Mouse (Mus musculus): ENCODE measurements around the gene Ccdc24. TPM values are rescaled to one million over a fixed set of nuclear protein-coding genes. Genes with fewer than 3 reads are reported as not detected.

Gene Ccdc24
- polyA plus RNA-seq (2012): 0.06 and 0.07 TPM in 2 replicates

- Histone ChIP-seq H3K9me3 (ENCODE audit: control insufficient read depth, low read length) (no peaks in the 10 kb centered on the region), H3K4me3 (replicated peaks) (peak within 1 kb of the TSS; percentile 58), H3K4me1 (ENCODE audit: control insufficient read depth) (peaks cover 66% of the 10 kb centered on the region), H3K36me3 (ENCODE audit: control insufficient read depth) (peaks cover 46% of the 10 kb centered on the region), H3K27me3 (ENCODE audit: control insufficient read depth) (no peaks in the 10 kb centered on the region; the same call in 1 of the 2 replicates)
- TF ChIP-seq GATA1 (IDR thresholded peaks at IDR 0.05; ENCODE audit: low read length) (no peak), TAL1 (IDR thresholded peaks at IDR 0.05; ENCODE audit: low read length) (no peak)
These were observed at the start of gene Ccdc24 for GRCm38 (mm10) chr4:117872471-117872886. Ccdc24 (minus strand) TSS chr4:117872557.

DNA sequence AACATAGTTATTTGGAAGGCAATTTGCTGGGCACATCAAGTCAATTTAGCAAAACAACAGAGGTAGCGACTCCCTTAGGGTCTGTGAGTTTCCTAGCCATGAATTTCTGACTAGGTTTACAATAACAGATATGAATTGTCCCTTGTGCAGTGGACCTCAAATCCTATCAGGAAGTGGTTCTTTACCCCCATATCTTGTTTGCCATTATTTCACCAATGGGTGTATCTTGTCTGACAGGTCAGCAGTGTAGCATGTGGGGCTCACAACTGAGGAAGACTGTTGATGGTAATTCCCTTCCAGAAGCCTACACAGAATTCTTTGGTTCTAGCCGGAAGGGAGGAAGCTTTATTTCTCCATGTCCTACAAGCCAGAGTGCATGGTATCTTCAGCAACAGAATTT is 49.0 kb upstream of the Ccdc24 start:
- TF ChIP-seq GATA1 (IDR thresholded peaks at IDR 0.05; ENCODE audit: low read length) (no peak), TAL1 (IDR thresholded peaks at IDR 0.05; ENCODE audit: low read length) (no peak)
- Histone ChIP-seq H3K4me3 (replicated peaks) (no peak overlapping the region), H3K36me3 (ENCODE audit: control insufficient read depth) (peaks cover 14% of the 10 kb centered on the region), H3K27me3 (ENCODE audit: control insufficient read depth) (peaks cover 50% of the 10 kb centered on the region), H3K9me3 (ENCODE audit: control insufficient read depth, low read length) (peaks cover 11% of the 10 kb centered on the region), H3K4me1 (ENCODE audit: control insufficient read depth) (peaks cover 41% of the 10 kb centered on the region)

DNA sequence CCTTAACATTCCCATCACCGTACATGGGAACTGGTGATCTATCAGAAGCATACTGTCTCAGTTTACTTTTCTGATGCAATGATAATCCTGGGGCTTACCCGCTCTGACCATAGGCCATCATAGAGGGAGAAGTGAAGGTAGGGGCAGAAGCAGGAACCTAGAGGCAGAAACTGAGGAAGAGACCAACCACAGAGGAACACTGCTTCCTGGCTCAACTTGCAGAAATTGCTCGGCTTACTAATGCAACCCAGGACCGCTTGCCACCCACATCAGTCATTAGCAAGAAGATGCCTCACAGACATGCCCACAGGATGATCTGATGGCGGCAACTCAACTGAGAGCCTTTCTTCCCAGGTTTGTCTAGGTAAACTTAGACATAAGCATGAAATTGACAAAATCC is 46.4 kb upstream of the Ccdc24 start:
- Histone ChIP-seq H3K36me3 (ENCODE audit: control insufficient read depth) (no peaks in the 10 kb centered on the region), H3K9me3 (ENCODE audit: control insufficient read depth, low read length) (no peaks in the 10 kb centered on the region), H3K4me1 (ENCODE audit: control insufficient read depth) (peaks cover 41% of the 10 kb centered on the region), H3K4me3 (replicated peaks) (no peak overlapping the region), H3K27me3 (ENCODE audit: control insufficient read depth) (peaks cover 24% of the 10 kb centered on the region)
- TF ChIP-seq TAL1 (IDR thresholded peaks at IDR 0.05; ENCODE audit: low read length): no peak
- no peak for TF ChIP-seq GATA1 (IDR thresholded peaks at IDR 0.05; ENCODE audit: low read length)

DNA sequence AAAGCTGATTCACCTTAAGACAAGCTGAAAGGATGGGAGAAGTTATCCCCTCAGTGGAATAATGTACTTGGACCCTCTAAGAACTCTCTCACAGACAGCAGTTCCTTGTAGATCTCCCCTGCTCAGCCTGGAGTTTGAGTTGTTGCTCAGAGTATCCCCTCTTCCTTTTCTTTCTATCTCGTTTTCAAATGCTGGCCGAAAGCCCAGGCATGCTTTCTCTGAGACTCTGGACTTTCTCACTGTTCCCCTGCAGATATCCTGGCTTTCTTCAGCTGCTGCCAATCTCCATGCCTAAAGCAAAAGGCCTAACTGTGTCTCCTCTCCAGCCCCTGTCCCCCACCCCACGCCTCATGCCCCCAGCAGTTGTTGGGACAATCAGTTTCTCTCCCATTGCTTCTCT is 45.9 kb upstream of the Ccdc24 start:
- no peak for TF ChIP-seq GATA1 (IDR thresholded peaks at IDR 0.05; ENCODE audit: low read length)
- TF ChIP-seq TAL1 (IDR thresholded peaks at IDR 0.05; ENCODE audit: low read length): no peak
- Histone ChIP-seq H3K27me3 (ENCODE audit: control insufficient read depth) (peaks cover 19% of the 10 kb centered on the region), H3K4me1 (ENCODE audit: control insufficient read depth) (peaks cover 43% of the 10 kb centered on the region), H3K9me3 (ENCODE audit: control insufficient read depth, low read length) (no peaks in the 10 kb centered on the region), H3K36me3 (ENCODE audit: control insufficient read depth) (peaks cover 2% of the 10 kb centered on the region), H3K4me3 (replicated peaks) (no peak overlapping the region)

DNA sequence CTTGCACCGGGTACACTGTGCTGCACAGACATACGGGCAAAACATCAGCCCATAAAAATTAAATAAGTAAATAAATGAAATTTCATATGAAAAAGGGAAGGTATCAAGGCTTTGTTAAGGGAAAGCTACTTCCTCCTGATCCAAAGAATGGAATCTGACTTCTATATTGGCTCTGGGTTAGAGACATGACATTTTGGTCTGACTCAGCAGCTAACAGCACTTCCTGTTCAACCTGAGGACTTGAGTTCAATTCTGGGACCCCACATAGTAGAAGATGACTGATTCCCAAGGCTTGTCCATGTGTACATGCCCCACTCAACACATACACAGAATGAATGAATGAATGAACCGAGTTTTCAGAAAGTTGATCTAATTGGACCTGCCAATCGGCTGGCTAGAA is 45.5 kb upstream of the Ccdc24 start:
- Histone ChIP-seq H3K27me3 (ENCODE audit: control insufficient read depth) (peaks cover 15% of the 10 kb centered on the region), H3K4me3 (replicated peaks) (no peak overlapping the region), H3K4me1 (ENCODE audit: control insufficient read depth) (peaks cover 46% of the 10 kb centered on the region), H3K9me3 (ENCODE audit: control insufficient read depth, low read length) (no peaks in the 10 kb centered on the region), H3K36me3 (ENCODE audit: control insufficient read depth) (peaks cover 6% of the 10 kb centered on the region)
- no peak for TF ChIP-seq TAL1 (IDR thresholded peaks at IDR 0.05; ENCODE audit: low read length)
- TF ChIP-seq GATA1 (IDR thresholded peaks at IDR 0.05; ENCODE audit: low read length): no peak

DNA sequence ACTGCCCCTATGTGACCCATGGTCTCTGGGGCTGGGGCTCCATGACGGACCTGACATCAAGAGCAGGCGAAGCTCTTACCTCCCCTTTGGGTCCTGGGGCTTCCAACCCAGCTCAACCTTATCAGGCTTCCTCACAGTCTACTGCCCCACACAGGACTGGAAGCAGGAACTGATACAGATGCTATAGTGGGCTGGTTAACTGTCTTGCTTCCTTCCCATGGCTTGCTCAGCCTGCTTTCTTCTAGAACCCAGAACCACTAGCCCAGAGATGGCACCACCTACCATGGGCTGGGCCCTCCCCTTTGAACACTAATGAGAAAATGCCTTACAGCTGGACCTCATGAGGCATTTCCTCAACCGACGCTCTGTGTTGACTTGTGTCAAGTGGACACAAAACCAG is 45.0 kb upstream of the Ccdc24 start:
- H3K27me3 ChIP-seq (ENCODE audit: control insufficient read depth): peaks cover 10% of the 10 kb centered on the region
- peaks cover 50% of the 10 kb centered on the region for H3K4me1 ChIP-seq (ENCODE audit: control insufficient read depth)
- no peak overlapping the region for H3K4me3 ChIP-seq (replicated peaks)
- no peaks in the 10 kb centered on the region for H3K9me3 ChIP-seq (ENCODE audit: control insufficient read depth, low read length)
- peaks cover 10% of the 10 kb centered on the region for H3K36me3 ChIP-seq (ENCODE audit: control insufficient read depth)
- TF ChIP-seq GATA1 (IDR thresholded peaks at IDR 0.05; ENCODE audit: low read length): no peak
- no peak for TF ChIP-seq TAL1 (IDR thresholded peaks at IDR 0.05; ENCODE audit: low read length)

- Histone ChIP-seq H3K36me3 (ENCODE audit: control insufficient read depth) (peaks cover 21% of the 10 kb centered on the region), H3K4me3 (replicated peaks) (peak overlapping the region; percentile 75), H3K9me3 (ENCODE audit: control insufficient read depth, low read length) (no peaks in the 10 kb centered on the region), H3K4me1 (ENCODE audit: control insufficient read depth) (peaks cover 58% of the 10 kb centered on the region), H3K27me3 (ENCODE audit: control insufficient read depth) (peaks cover 3% of the 10 kb centered on the region; the same call in 1 of the 2 replicates)
- TF ChIP-seq TAL1 (IDR thresholded peaks at IDR 0.05; ENCODE audit: low read length) (no peak), GATA1 (IDR thresholded peaks at IDR 0.05; ENCODE audit: low read length) (no peak)
These were observed 44.0 kb upstream of the Ccdc24 start for GRCm38 (mm10) chr4:117916386-117916785.

- H3K27me3 ChIP-seq (ENCODE audit: control insufficient read depth): no peaks in the 10 kb centered on the region; the same call in 1 of the 2 replicates
- no peak for TF ChIP-seq GATA1 (IDR thresholded peaks at IDR 0.05; ENCODE audit: low read length)
- TF ChIP-seq TAL1 (IDR thresholded peaks at IDR 0.05; ENCODE audit: low read length): no peak
- no peaks in the 10 kb centered on the region for H3K9me3 ChIP-seq (ENCODE audit: control insufficient read depth, low read length)
- H3K4me3 ChIP-seq (replicated peaks): peak overlapping the region; percentile 75
- peaks cover 62% of the 10 kb centered on the region for H3K4me1 ChIP-seq (ENCODE audit: control insufficient read depth)
- peaks cover 29% of the 10 kb centered on the region for H3K36me3 ChIP-seq (ENCODE audit: control insufficient read depth)
These were observed 43.2 kb upstream of the Ccdc24 start for GRCm38 (mm10) chr4:117915489-117916105.

DNA sequence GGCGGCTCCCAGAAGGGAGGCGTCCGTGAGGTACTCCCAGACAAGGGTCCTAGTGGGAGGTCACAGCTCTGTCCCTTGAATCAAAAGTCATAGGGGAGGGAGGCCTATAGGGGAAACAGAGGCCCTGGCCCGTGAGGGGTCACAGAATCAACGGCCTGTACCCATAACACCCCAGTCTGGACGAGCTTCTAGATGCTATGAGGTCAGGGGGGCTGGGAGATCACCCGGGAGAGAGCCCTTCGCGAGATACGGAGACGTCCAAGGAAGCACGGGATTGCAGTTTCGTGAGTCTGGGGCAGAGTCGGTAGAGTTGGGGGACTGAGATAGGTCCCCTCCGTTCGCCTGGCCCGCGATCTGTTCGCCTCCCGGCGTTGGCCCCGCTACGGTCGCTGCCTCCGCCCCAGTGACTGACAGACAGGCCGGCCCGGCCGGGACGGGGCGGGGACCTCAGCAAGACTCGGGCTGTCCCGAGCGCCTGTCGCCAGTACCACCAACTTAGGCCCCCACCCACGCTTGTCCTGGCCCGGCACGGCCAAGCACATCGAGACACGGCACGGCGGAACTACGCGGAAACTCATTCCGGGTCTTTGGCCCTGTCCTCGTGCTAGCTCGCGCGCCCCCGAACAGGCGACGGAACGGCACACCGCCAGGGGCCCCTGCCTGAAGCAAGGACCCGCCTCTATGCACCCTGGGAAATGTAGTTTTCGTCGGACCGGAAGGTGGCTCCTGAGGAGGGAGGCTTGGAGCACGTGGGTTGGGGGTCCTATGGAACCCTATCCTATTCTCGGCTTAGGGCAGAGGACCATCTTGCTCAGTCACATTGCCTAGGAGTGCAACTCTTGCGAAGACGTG is 42.5 kb upstream of the Ccdc24 start, which contains the start of gene Ipo13:
Gene Ipo13 (minus strand): TSS at position 409 of the 852 bp plus-strand sequence.
- Histone ChIP-seq H3K9me3 (ENCODE audit: control insufficient read depth, low read length) (no peaks in the 10 kb centered on the region), H3K4me1 (ENCODE audit: control insufficient read depth) (peaks cover 66% of the 10 kb centered on the region), H3K27me3 (ENCODE audit: control insufficient read depth) (no peaks in the 10 kb centered on the region), H3K4me3 (replicated peaks) (peak within 1 kb of the TSS; percentile 75), H3K36me3 (ENCODE audit: control insufficient read depth) (peaks cover 34% of the 10 kb centered on the region)
- TF ChIP-seq TAL1 (IDR thresholded peaks at IDR 0.05; ENCODE audit: low read length) (no peak), GATA1 (IDR thresholded peaks at IDR 0.05; ENCODE audit: low read length) (no peak)

Data from erythroblast, embryonic 14.5 days (primary cell).